Mouse (Mus musculus) E14TG2a.4 (cell line): ENCODE data around the gene Tgm2.
A peak's percentile ranks its signal among the peaks of the same experiment; 100 is the strongest.

Experiments used
- CTCF ChIP-seq: conservative IDR thresholded peaks from 2 replicates; pipeline ENCODE4 v1.5.1; 2014; ENCODE audit warnings: low read length
- POU5F1 ChIP-seq: IDR thresholded peaks from 2 replicates; pipeline ENCODE4 v1.6.1; 2014; ENCODE audit warnings: low read length, borderline replicate concordance

GRCm38 (mm10) chr2:158177574-158177973 is 31.3 kb upstream of the Tgm2 start:
- TF ChIP-seq CTCF, result no peak
- TF ChIP-seq POU5F1, result peak; percentile 45; the same call in 1 of the 2 replicates
